Mouse (Mus musculus) hindbrain, embryonic 15.5 days (tissue): ENCODE measurements at regions not wholly inside any gene's neighbourhood (a gene's known extent, or its start where the extent isn't known, plus 50 kb on each side); places are given as distances from the start of the nearest gene placed in this dataset.

ENCODE experiments used
- ATAC-seq: fragments of 200-750 bp; cut with Nextera tagmentation; 2 replicates; pipeline ENCODE4 v1.8.0; 2017; ENCODE audit warnings: low read depth, moderate number of reproducible peaks, moderate TSS enrichment; ENCODE audit not compliant: low FRiP score
- H3K27ac ChIP-seq: fragments of 300-500 bp; sonication (generic); replicated peaks from 2 replicates; pipeline ENCODE4 v1.5.1; 2015; ENCODE audit warnings: mild to moderate bottlenecking, inconsistent platforms
- H3K27me3 ChIP-seq: fragments of 300-500 bp; sonication (generic); 2 replicates; pipeline ENCODE4 v1.6.1; 2015; ENCODE audit warnings: control low read depth, inconsistent platforms
- H3K36me3 ChIP-seq: fragments of 300-500 bp; sonication (generic); 2 replicates; pipeline ENCODE4 v1.6.1; 2015; ENCODE audit warnings: control low read depth, inconsistent platforms
- H3K4me1 ChIP-seq: fragments of 300-500 bp; sonication (generic); replicated peaks from 2 replicates; pipeline ENCODE4 v1.6.1; 2015; ENCODE audit warnings: control low read depth, inconsistent platforms
- H3K4me2 ChIP-seq: fragments of 300-500 bp; sonication (generic); 2 replicates; pipeline ENCODE4 v1.6.1; 2015; ENCODE audit warnings: moderate library complexity, mild to moderate bottlenecking, inconsistent platforms
- H3K4me3 ChIP-seq: fragments of 300-500 bp; sonication (generic); 2 replicates; pipeline ENCODE4 v1.5.1; 2015; ENCODE audit warnings: mild to moderate bottlenecking, inconsistent platforms
- H3K9ac ChIP-seq: fragments of 300-500 bp; sonication (generic); 2 replicates; pipeline ENCODE4 v1.6.1; 2015; ENCODE audit warnings: inconsistent platforms
- H3K9me3 ChIP-seq: fragments of 300-500 bp; sonication (generic); 2 replicates; pipeline ENCODE4 v1.6.1; 2016; ENCODE audit warnings: control low read depth, inconsistent platforms
- WGBS: fragments of 180-500 bp; shearing (Covaris S2); methylation state at CpG from one replicate; pipeline ENCODE4 v1.1.7; 2015; 5-methylcytosine and 5-hydroxymethylcytosine counted together

- Histone ChIP-seq H3K9ac (no peak overlapping the region), H3K27me3 (no peaks in the 10 kb centered on the region), H3K27ac (no peak overlapping the region), H3K9me3 (no peaks in the 10 kb centered on the region), H3K4me3 (no peak overlapping the region), H3K4me1 (0 out of 2 replicates have a peak, but pooled peaks cover 8% of the 10 kb centered on the region), H3K4me2 (no peak overlapping the region), H3K36me3 (no peaks in the 10 kb centered on the region)
- ATAC-seq, result no peak
- WGBS, result 69% methylated on average over 7 of the region's 7 CpGs
Observed at GRCm38 (mm10) chr13:59313725-59314330, 271.2 kb downstream of the Agtpbp1 start.

- no peaks in the 10 kb centered on the region for H3K27me3 ChIP-seq
- H3K4me1 ChIP-seq, result peaks cover 9% of the 10 kb centered on the region
- whole genome bisulfite sequencing, result 6% methylated on average over 5 of the region's 5 CpGs
- no peak overlapping the region for H3K9ac ChIP-seq
- H3K4me3 ChIP-seq, result no peak overlapping the region
- ATAC-seq, result no peak
- no peak overlapping the region for H3K27ac ChIP-seq
- no peaks in the 10 kb centered on the region for H3K9me3 ChIP-seq
- no peak overlapping the region for H3K4me2 ChIP-seq
- H3K36me3 ChIP-seq, result no peaks in the 10 kb centered on the region
Observed at GRCm38 (mm10) chr13:59292905-59293304, 292.1 kb downstream of the Agtpbp1 start.

DNA sequence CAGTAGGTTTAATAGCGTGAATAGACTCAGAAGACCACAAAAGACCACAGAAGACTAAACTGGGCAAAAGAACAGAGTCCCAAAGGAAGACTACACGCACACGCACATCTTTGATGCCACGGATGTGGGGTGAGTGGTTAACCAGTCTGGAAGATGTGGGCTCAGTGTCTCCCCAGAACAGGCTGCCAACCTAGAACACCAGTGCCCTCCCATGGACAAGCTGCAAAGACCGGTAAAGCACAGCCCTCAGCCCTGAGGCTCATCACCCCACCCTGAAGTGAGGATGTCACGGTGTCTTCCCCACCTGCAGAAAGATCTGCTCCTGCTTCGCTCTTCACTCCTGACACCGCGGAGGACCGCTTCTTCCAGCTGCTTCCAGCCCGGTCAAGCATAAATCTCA is 295.9 kb downstream of the Agtpbp1 start:
- H3K4me1 ChIP-seq, result peaks cover 9% of the 10 kb centered on the region
- H3K27ac ChIP-seq, result no peak overlapping the region
- no peak overlapping the region for H3K4me3 ChIP-seq
- H3K9me3 ChIP-seq, result no peaks in the 10 kb centered on the region
- no peak overlapping the region for H3K9ac ChIP-seq
- ATAC-seq, result 0 out of 2 replicates have a peak, but pooled peaks have one; percentile 68
- no peaks in the 10 kb centered on the region for H3K36me3 ChIP-seq
- H3K4me2 ChIP-seq, result no peak overlapping the region
- 61% methylated on average over 11 of the region's 11 CpGs for WGBS
- no peaks in the 10 kb centered on the region for H3K27me3 ChIP-seq

DNA sequence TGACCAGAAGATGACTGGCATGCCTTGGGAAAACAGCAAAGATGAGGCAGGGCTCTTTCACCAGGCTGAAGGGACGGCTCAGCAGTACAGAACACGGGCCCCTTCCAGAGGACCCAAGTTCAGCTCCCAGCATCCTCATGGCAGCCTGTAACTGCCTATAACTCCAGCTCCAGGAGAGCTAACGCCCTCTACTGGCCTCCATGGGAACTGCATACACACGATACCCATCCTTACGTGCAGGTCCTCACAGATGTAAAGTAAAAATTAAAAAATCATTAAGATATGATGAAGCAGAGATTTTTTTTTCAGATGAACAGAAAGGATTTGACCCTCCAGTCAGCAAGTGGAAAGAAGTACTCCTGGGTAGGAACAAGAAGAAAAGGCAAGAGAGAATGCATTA is 303.8 kb downstream of the Agtpbp1 start:
- WGBS, result 85% methylated on average over 5 of the region's 5 CpGs
- Histone ChIP-seq H3K4me3 (no peak overlapping the region), H3K36me3 (no peaks in the 10 kb centered on the region), H3K27ac (no peak overlapping the region), H3K4me1 (no peaks in the 10 kb centered on the region), H3K9me3 (no peaks in the 10 kb centered on the region), H3K9ac (no peak overlapping the region), H3K4me2 (no peak overlapping the region), H3K27me3 (no peaks in the 10 kb centered on the region)
- no peak for ATAC-seq

DNA sequence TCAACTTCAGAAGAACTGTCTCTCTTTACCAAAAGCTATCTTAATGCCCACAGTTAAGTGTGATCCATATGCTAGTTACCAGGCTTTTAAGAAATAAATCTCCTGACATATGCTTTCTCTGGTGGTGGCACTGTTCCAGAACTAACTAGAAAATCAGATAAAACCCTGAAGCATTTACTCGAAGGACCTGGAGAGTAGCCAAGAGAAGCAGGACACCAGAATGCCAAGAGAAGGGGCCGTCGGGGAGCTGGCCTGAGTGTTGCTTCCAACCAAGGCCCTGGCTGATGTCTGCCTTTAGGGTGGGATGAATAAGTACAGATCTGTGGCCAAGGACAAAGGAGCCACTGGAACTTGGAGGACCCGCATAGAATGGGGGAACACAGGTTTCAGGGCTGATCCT is 305.9 kb downstream of the Agtpbp1 start:
- Histone ChIP-seq H3K4me1 (no peaks in the 10 kb centered on the region), H3K4me2 (no peak overlapping the region), H3K9me3 (no peaks in the 10 kb centered on the region), H3K27me3 (no peaks in the 10 kb centered on the region), H3K27ac (no peak overlapping the region), H3K9ac (no peak overlapping the region), H3K36me3 (no peaks in the 10 kb centered on the region), H3K4me3 (no peak overlapping the region)
- ATAC-seq, result no peak
- 48% methylated on average over 4 of the region's 4 CpGs for WGBS

- Histone ChIP-seq H3K9ac (no peak overlapping the region), H3K27ac (no peak overlapping the region), H3K4me1 (no peaks in the 10 kb centered on the region), H3K4me2 (no peak overlapping the region), H3K36me3 (no peaks in the 10 kb centered on the region), H3K4me3 (no peak overlapping the region), H3K27me3 (no peaks in the 10 kb centered on the region), H3K9me3 (no peaks in the 10 kb centered on the region)
- 96% methylated on average over 4 of the region's 4 CpGs for WGBS
- ATAC-seq, result no peak
Observed at GRCm38 (mm10) chr13:59271661-59272060, 313.4 kb downstream of the Agtpbp1 start.

DNA sequence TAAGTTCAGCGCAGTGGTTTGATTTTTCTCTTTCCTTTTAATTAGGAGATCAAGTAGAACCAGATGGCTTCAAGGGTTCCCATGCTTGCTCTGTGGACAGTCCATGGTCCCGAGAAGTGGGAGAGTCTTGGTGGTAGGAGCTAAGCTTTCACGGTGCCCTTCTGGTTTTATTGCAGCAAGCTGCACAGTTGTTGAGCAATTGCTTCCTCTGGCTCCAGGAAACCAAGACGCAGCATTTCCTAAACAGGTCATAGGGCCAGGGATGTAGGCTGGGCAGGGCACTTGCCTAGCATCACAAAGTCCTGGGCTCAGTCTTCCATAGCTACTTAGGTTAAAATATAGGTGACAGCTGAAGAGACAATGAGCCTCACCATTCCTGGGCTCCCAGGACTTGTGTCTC is 318.2 kb downstream of the Agtpbp1 start:
- WGBS, result 93% methylated on average over 4 of the region's 4 CpGs
- Histone ChIP-seq H3K9ac (no peak overlapping the region), H3K4me3 (no peak overlapping the region), H3K9me3 (no peaks in the 10 kb centered on the region), H3K27me3 (no peaks in the 10 kb centered on the region), H3K4me2 (no peak overlapping the region), H3K36me3 (no peaks in the 10 kb centered on the region), H3K27ac (no peak overlapping the region), H3K4me1 (no peaks in the 10 kb centered on the region)
- ATAC-seq, result no peak

- Histone ChIP-seq H3K4me3 (no peak overlapping the region), H3K9ac (no peak overlapping the region), H3K9me3 (no peaks in the 10 kb centered on the region), H3K27me3 (no peaks in the 10 kb centered on the region), H3K4me2 (no peak overlapping the region), H3K36me3 (no peaks in the 10 kb centered on the region), H3K27ac (no peak overlapping the region), H3K4me1 (no peaks in the 10 kb centered on the region)
- 78% methylated on average over 11 of the region's 11 CpGs for WGBS
- no peak for ATAC-seq
Observed at GRCm38 (mm10) chr13:59264126-59264525, 320.9 kb downstream of the Agtpbp1 start.

DNA sequence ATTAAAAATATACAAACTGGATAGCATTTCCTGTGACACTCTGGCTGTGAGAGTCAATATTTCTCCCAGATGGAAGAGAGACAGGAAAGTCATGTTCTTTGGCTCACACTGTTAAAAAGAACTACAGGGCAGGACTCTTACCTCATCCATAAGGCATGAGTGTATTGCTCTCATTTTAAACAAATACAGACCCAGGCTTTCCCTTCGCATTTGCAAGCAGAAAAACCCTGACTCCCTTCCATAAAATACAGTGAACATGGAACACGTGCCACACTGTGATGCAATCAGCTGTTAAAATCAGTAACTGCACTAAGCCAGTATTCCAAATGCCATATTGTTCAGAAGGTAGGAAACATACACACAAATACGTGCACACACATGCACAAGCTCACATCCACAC is 323.1 kb downstream of the Agtpbp1 start:
- Histone ChIP-seq H3K9ac (no peak overlapping the region), H3K4me3 (no peak overlapping the region), H3K9me3 (no peaks in the 10 kb centered on the region), H3K27ac (no peak overlapping the region), H3K27me3 (no peaks in the 10 kb centered on the region), H3K4me2 (no peak overlapping the region), H3K36me3 (no peaks in the 10 kb centered on the region), H3K4me1 (no peaks in the 10 kb centered on the region)
- ATAC-seq, result no peak
- 80% methylated on average over 3 of the region's 3 CpGs for WGBS

DNA sequence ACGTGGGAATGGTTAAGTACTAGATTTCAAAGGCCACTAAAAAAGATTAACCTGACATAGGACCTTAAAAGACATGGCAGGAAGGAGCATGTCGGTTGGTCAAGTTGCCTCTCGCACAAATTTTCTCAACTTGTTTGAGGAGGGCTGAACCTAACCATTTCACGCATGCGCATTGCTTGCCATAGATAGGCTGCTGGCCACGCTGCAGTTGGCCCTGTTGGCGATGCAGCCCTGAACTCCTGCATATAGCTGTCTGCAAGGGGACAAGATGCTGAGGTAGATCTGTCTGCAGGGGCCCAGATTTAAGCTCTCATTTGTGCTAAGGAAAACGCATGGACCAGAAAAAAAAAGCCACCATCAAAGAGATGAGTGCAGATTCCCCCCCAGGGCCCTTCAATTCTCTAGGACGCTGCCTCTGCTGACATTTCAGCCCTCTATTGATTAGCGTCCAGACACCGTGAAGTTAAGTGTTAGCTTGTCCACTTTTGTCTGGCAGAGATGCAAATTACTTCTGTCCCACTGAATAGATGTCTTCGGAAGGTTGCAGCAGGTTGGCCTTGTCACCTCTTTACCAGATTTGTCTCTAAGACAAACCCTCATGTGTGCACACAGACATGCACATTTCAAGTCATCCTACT is 329.1 kb downstream of the Agtpbp1 start:
- Histone ChIP-seq H3K9me3 (no peaks in the 10 kb centered on the region), H3K36me3 (no peaks in the 10 kb centered on the region), H3K4me3 (no peak overlapping the region), H3K9ac (no peak overlapping the region), H3K4me1 (peaks cover 17% of the 10 kb centered on the region), H3K4me2 (no peak overlapping the region), H3K27me3 (no peaks in the 10 kb centered on the region), H3K27ac (no peak overlapping the region)
- no peak for ATAC-seq
- 36% methylated on average over 12 of the region's 12 CpGs for WGBS

- Histone ChIP-seq H3K27me3 (no peaks in the 10 kb centered on the region), H3K9ac (no peak overlapping the region), H3K36me3 (no peaks in the 10 kb centered on the region), H3K4me3 (no peak overlapping the region), H3K4me1 (peaks cover 17% of the 10 kb centered on the region), H3K9me3 (no peaks in the 10 kb centered on the region), H3K4me2 (no peak overlapping the region), H3K27ac (no peak overlapping the region)
- 70% methylated on average over 13 of the region's 13 CpGs for WGBS
- no peak for ATAC-seq
Observed at GRCm38 (mm10) chr13:59253667-59254558, 331.1 kb downstream of the Agtpbp1 start.

GRCm38 (mm10) chr13:59251252-59252006 is 333.6 kb downstream of the Agtpbp1 start:
- peak; percentile 78 for ATAC-seq
- Histone ChIP-seq H3K9me3 (no peaks in the 10 kb centered on the region), H3K27ac (peak overlapping the region; percentile 67), H3K9ac (no peak overlapping the region), H3K27me3 (no peaks in the 10 kb centered on the region), H3K4me3 (no peak overlapping the region), H3K4me2 (peak overlapping the region; percentile 25), H3K36me3 (no peaks in the 10 kb centered on the region), H3K4me1 (peaks cover 20% of the 10 kb centered on the region)
- 37% methylated on average over 12 of the region's 12 CpGs for WGBS
